Mouse (Mus musculus): Measurements from ENCODE around the gene Galnt6.
"Not testable (repeated sequence)": the region's sequence is repeated elsewhere in the genome, so short reads cannot be mapped to it uniquely, and the experiment has no call there.

Gene Galnt6

GRCm38 (mm10) chr15:100729281-100729985 lies at the start of gene Galnt6:
Galnt6 (minus strand) TSS chr15:100729376.
- DNase-seq (ENCODE audit: low spot score) = no peak

GRCm38 (mm10) chr15:100777020-100778016 lies 48.1 kb upstream of the Galnt6 start:
- peak; percentile 39 for DNase-seq (ENCODE audit: low spot score)

- no peak for DNase-seq (ENCODE audit: low spot score)
These were observed 47.2 kb upstream of the Galnt6 start for GRCm38 (mm10) chr15:100776424-100776823.

- DNase-seq (ENCODE audit: low spot score) = no peak
These were observed 46.3 kb upstream of the Galnt6 start for GRCm38 (mm10) chr15:100775189-100776166.

- not testable (repeated sequence) for DNase-seq (ENCODE audit: low spot score)
These were observed 44.7 kb upstream of the Galnt6 start for GRCm38 (mm10) chr15:100773859-100774258.

GRCm38 (mm10) chr15:100772685-100773084 lies 43.5 kb upstream of the Galnt6 start:
- DNase-seq (ENCODE audit: low spot score) = no peak

GRCm38 (mm10) chr15:100770338-100770737 lies 41.2 kb upstream of the Galnt6 start:
- no peak for DNase-seq (ENCODE audit: low spot score)

GRCm38 (mm10) chr15:100769023-100769422 lies 39.8 kb upstream of the Galnt6 start:
- not testable (repeated sequence) for DNase-seq (ENCODE audit: low spot score)

GRCm38 (mm10) chr15:100767851-100768250 lies 38.7 kb upstream of the Galnt6 start:
- no peak for DNase-seq (ENCODE audit: low spot score)

- DNase-seq (ENCODE audit: low spot score) = no peak
These were observed 37.6 kb upstream of the Galnt6 start for GRCm38 (mm10) chr15:100766826-100767225.

GRCm38 (mm10) chr15:100764163-100764951 lies 35.2 kb upstream of the Galnt6 start:
- no peak for DNase-seq (ENCODE audit: low spot score)

GRCm38 (mm10) chr15:100762649-100763048 lies 33.5 kb upstream of the Galnt6 start:
- DNase-seq (ENCODE audit: low spot score) = no peak

- peak; percentile 93 for DNase-seq (ENCODE audit: low spot score)
These were observed 32.4 kb upstream of the Galnt6 start, which contains the start of gene Slc4a8 for GRCm38 (mm10) chr15:100761419-100762185. Slc4a8 (plus strand) TSS chr15:100761747.

- DNase-seq (ENCODE audit: low spot score) = no peak
These were observed 31.9 kb upstream of the Galnt6 start for GRCm38 (mm10) chr15:100761036-100761418.

GRCm38 (mm10) chr15:100759286-100759685 lies 30.1 kb upstream of the Galnt6 start:
- no peak for DNase-seq (ENCODE audit: low spot score)

- peak; percentile 63 for DNase-seq (ENCODE audit: low spot score)
These were observed 28.4 kb upstream of the Galnt6 start for GRCm38 (mm10) chr15:100757527-100757978.

GRCm38 (mm10) chr15:100755881-100756624 lies 26.9 kb upstream of the Galnt6 start:
- DNase-seq (ENCODE audit: low spot score) = no peak

GRCm38 (mm10) chr15:100755498-100755859 lies 26.3 kb upstream of the Galnt6 start:
- DNase-seq (ENCODE audit: low spot score) = no peak

GRCm38 (mm10) chr15:100754805-100755497 lies 25.8 kb upstream of the Galnt6 start:
- no peak for DNase-seq (ENCODE audit: low spot score)
